Mouse (Mus musculus) heart, adult 2 months (tissue): ENCODE measurements around the gene Ndufb3.

Source experiments
- CTCF ChIP-seq: fragments of 200-600 bp; IDR thresholded peaks from 2 replicates; pipeline ENCODE4 v1.8.1; 2022; ENCODE audit warnings: antibody characterized with exemption, mild to moderate bottlenecking, moderate library complexity
- EP300 ChIP-seq: fragments of 200-500 bp; IDR thresholded peaks from 2 replicates; pipeline ENCODE4 v1.6.1; 2011; ENCODE audit warnings: low read depth, low read length, control low read depth; ENCODE audit not compliant: insufficient read depth
- POLR2A ChIP-seq: fragments of 200-500 bp; IDR thresholded peaks from 2 replicates; pipeline ENCODE4 v1.6.1; 2011; ENCODE audit warnings: mild to moderate bottlenecking, low read depth, low read length, control low read depth; ENCODE audit not compliant: insufficient read depth

DNA sequence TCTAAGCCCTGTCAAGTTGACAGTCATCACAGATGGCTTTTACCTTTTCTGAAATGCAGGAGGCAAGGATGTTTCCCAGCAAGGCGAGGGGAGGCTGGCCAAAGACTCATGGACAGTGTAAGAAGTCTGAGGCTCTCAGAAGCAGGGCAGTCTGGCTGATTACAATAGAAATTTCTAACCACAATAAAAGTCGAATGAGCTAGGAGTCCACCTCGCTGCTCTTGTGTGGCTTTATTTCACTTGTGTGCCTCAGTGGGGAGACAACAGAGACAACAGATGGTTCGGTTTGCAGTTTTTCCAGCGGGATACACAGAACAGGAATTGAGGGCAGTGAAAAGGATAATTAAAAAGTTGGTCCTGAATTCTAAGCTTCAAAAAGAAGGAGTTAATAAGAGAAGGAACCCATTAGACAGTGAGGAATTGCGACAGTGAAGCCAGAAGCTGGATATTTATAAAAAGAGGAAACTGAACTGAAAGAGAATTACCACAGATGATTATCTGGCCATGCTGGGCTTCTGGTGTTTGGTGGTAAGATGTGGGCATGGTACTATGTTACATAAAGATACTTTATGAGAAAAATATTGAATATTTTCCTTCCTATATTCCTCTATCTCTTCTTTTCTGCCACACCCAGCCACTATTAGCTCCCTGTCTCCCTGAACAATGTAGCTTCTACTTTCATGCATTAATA, 31.9 kb downstream of the Ndufb3 start:
- TF ChIP-seq CTCF = no peak
- TF ChIP-seq POLR2A = no peak
- TF ChIP-seq EP300 = no peak
